Mouse (Mus musculus): Measurements from ENCODE around the gene Arhgef28.

GRCm38 (mm10) chr13:98021906-98022305 lies 184.3 kb downstream of the Arhgef28 start:
- no peak for TF ChIP-seq EP300 (IDR thresholded peaks at IDR 0.05; ENCODE audit: low read depth)
- no peak for TF ChIP-seq CTCF (IDR thresholded peaks at IDR 0.05; ENCODE audit: low read depth)
